In genomic region chr2:70783504-70783903, GRCm38 (mm10) we compare ENCODE assay signal across 16 mouse cellular contexts.
"Had no signal": no experiment of that assay in that cellular context is flagged by ENCODE, and none has a peak within 500 bp of the region (broad histone marks: within the 10 kb centered on the region; RNA-seq: fewer than 3 reads in every experiment).

No protein-coding gene starts in this region.

- H3K27me3 ChIP-seq: limb, embryonic 15.5 days; liver, embryonic 12.5 days; megakaryocyte, embryonic 14.5 days; midbrain, embryonic 13.5 days; neural tube, embryonic 13.5 days had no signal

- H3K4me1 ChIP-seq: midbrain, embryonic 13.5 days had no signal

- H3K9ac ChIP-seq: limb, embryonic 15.5 days; liver, embryonic 12.5 days; lung, embryonic 14.5 days; midbrain, embryonic 13.5 days; neural tube, embryonic 13.5 days had no signal

- ATAC-seq: liver, embryonic 12.5 days; midbrain, embryonic 13.5 days had no signal

- H3K27ac ChIP-seq: limb, embryonic 15.5 days; liver, embryonic 12.5 days; midbrain, embryonic 13.5 days; neural tube, embryonic 13.5 days had no signal

- H3K4me3 ChIP-seq: limb, embryonic 15.5 days; liver, embryonic 12.5 days; megakaryocyte, embryonic 14.5 days; midbrain, embryonic 13.5 days; myocyte; neural tube, embryonic 13.5 days had no signal

- H3K9me3 ChIP-seq: limb, embryonic 15.5 days; liver, embryonic 12.5 days; megakaryocyte, embryonic 14.5 days; midbrain, embryonic 13.5 days; neural tube, embryonic 13.5 days had no signal

- H3K36me3 ChIP-seq: midbrain, embryonic 13.5 days; neural tube, embryonic 13.5 days had no signal

- H3K4me2 ChIP-seq: limb, embryonic 15.5 days; liver, embryonic 12.5 days; lung, embryonic 14.5 days; midbrain, embryonic 13.5 days; neural tube, embryonic 13.5 days had no signal

- DNase-seq: kidney, adult 8-10 months; kidney, postnatal 25 days; layer of hippocampus, adult 9-11 months; layer of hippocampus, postnatal 36 days; lung, embryonic 14.5 days; lung, postnatal 10 days; lung, postnatal 4 days; right cerebral cortex, adult 18-20 months; right cerebral cortex, postnatal 25 days; thymus, postnatal 36 days had no signal
